Comparison of ENCODE assay signal across 8 mouse cellular contexts in the genomic region with DNA sequence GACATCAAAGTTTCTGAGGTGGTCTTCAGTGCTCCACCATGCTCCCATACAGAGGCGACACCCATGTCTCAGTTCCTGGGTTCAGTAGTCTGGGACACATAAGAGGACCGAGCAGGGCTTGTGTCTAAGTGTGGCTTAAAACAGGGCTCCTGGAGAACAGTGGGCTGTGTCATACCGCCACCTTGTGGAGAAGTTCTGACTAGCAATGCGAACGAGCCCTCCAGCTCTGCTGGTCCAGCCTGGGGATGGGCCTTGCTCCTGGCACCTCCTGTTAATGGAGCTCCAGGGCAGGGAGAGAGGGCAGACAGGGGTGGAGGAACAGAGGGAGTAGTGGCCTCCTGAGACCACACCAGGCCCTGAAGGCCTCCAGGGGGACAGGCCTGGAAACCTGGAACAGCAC. TPM values are rescaled to one million over a fixed set of nuclear protein-coding genes. Genes with fewer than 3 reads are reported as not detected.
DNase-seq lines count a peak whose midpoint lies in the region; ATAC-seq and TF ChIP-seq lines count a peak whose summit lies in the region.

No protein-coding gene starts in this region.

- no peaks in the 10 kb centered on the region for H3K9me3 ChIP-seq in liver, embryonic 12.5 days (replicated peaks)
- no peaks in the 10 kb centered on the region for H3K9me3 ChIP-seq in limb, embryonic 10.5 days (replicated peaks)
- no peaks in the 10 kb centered on the region for H3K9me3 ChIP-seq in midbrain, postnatal 0 days (ENCODE audit: low read length)

- no peak overlapping the region for H3K4me3 ChIP-seq in liver, embryonic 12.5 days
- H3K4me3 ChIP-seq in kidney, adult 2 months (ENCODE audit: insufficient read depth, low read depth, low read length), result no peak overlapping the region
- H3K4me3 ChIP-seq in limb, embryonic 10.5 days, result no peak overlapping the region
- no peak overlapping the region for H3K4me3 ChIP-seq in midbrain, postnatal 0 days (ENCODE audit: low read depth, low read length)

- no peak overlapping the region for H3K9ac ChIP-seq in liver, embryonic 12.5 days
- H3K9ac ChIP-seq in midbrain, postnatal 0 days (replicated peaks; ENCODE audit: low read length, poor library complexity, severe bottlenecking), result no peak overlapping the region

- TF ChIP-seq CTCF in kidney, adult 2 months (conservative IDR thresholded peaks at IDR 0.05; ENCODE audit: insufficient read depth, insufficient read length, low read depth, low read length), result peak; percentile 97
- TF ChIP-seq CTCF in midbrain, postnatal 0 days (IDR thresholded peaks at IDR 0.05), result peak; percentile 98

- ATAC-seq in liver, embryonic 12.5 days, result no peak
- peak; percentile 84 for ATAC-seq in granulocyte monocyte progenitor cell, adult 5-6 weeks (replicated peaks; ENCODE audit: poor library complexity, severe bottlenecking)
- 0 out of 2 replicates have a peak, but pooled peaks have one; percentile 54 for ATAC-seq in midbrain, postnatal 0 days (ENCODE audit: low FRiP score)

- peaks cover 10% of the 10 kb centered on the region; the same call in 1 of the 2 replicates for H3K27me3 ChIP-seq in liver, embryonic 12.5 days (replicated peaks)
- no peaks in the 10 kb centered on the region for H3K27me3 ChIP-seq in kidney, adult 2 months (replicated peaks; ENCODE audit: control insufficient read depth, insufficient read depth, low read length)
- H3K27me3 ChIP-seq in limb, embryonic 10.5 days (ENCODE audit: low read depth, poor library complexity, severe bottlenecking), result no peaks in the 10 kb centered on the region
- no peaks in the 10 kb centered on the region for H3K27me3 ChIP-seq in midbrain, postnatal 0 days (ENCODE audit: insufficient read depth, low read length)

- peaks cover 13% of the 10 kb centered on the region for H3K4me1 ChIP-seq in liver, embryonic 12.5 days
- H3K4me1 ChIP-seq in kidney, adult 2 months (ENCODE audit: control insufficient read depth, insufficient read depth, low read length), result no peaks in the 10 kb centered on the region
- no peaks in the 10 kb centered on the region; the same call in 1 of the 2 replicates for H3K4me1 ChIP-seq in limb, embryonic 10.5 days
- H3K4me1 ChIP-seq in midbrain, postnatal 0 days (ENCODE audit: insufficient read depth, low read length), result no peaks in the 10 kb centered on the region

- TF ChIP-seq POLR2A in kidney, adult 2 months (IDR thresholded peaks at IDR 0.05; ENCODE audit: low read depth, low read length), result no peak

- 3% methylated on average over 5 of the region's 5 CpGs for WGBS in liver, embryonic 12.5 days (ENCODE audit: insufficient replicate concordance)
- WGBS in kidney, adult 2 months, result 1% methylated on average over 5 of the region's 5 CpGs
- WGBS in limb, embryonic 10.5 days, result 6% methylated on average over 5 of the region's 5 CpGs
- WGBS in midbrain, postnatal 0 days, result 3% methylated on average over 5 of the region's 5 CpGs

- H3K4me2 ChIP-seq in liver, embryonic 12.5 days, result no peak overlapping the region
- H3K4me2 ChIP-seq in midbrain, postnatal 0 days (ENCODE audit: low read depth, low read length, poor library complexity, severe bottlenecking), result no peak overlapping the region

- DNase-seq in liver, result peak; percentile 77
- DNase-seq in embryo, embryonic 9.5 days (ENCODE audit: extremely low spot score), result peak; percentile 86
- peak; percentile 81 for DNase-seq in kidney, adult 2 months
- DNase-seq in limb, embryonic 10.5 days (ENCODE audit: low spot score), result peak; percentile 93
- DNase-seq in midbrain, postnatal 0 days (ENCODE audit: low spot score), result peak; percentile 88
- DNase-seq in spleen, postnatal 10 days (ENCODE audit: low spot score in 2 of 2), result peak; percentile 76 to 83

- H3K27ac ChIP-seq in liver, embryonic 12.5 days, result no peak overlapping the region
- H3K27ac ChIP-seq in kidney, adult 2 months (ENCODE audit: insufficient read depth, low read depth, low read length), result no peak overlapping the region
- no peak overlapping the region for H3K27ac ChIP-seq in limb, embryonic 10.5 days
- no peak overlapping the region for H3K27ac ChIP-seq in midbrain, postnatal 0 days (ENCODE audit: low read depth, low read length)

- H3K36me3 ChIP-seq in liver, embryonic 12.5 days, result no peaks in the 10 kb centered on the region
- no peaks in the 10 kb centered on the region for H3K36me3 ChIP-seq in kidney, adult 2 months (ENCODE audit: control insufficient read depth, insufficient read depth, low read length)
- H3K36me3 ChIP-seq in limb, embryonic 10.5 days, result no peaks in the 10 kb centered on the region
- no peaks in the 10 kb centered on the region for H3K36me3 ChIP-seq in midbrain, postnatal 0 days (ENCODE audit: insufficient read depth, low read length)

RNA-seq across cellular contexts. Expression of gene Myl2, which starts 11.8 kb away (rescaled TPM):
- 0.35 and 2.5 TPM in 2 replicates for polyA plus RNA-seq in liver, embryonic 12.5 days (2016; fragmentation: Nextera tagmentation; extraction: Ambion mirVana)
- total RNA-seq in granulocyte monocyte progenitor cell, adult 5-6 weeks (2014; fragmentation: Nextera tagmentation), result not detected in 2 replicates
- total RNA-seq in granulocyte monocyte progenitor cell, adult 5-6 weeks (2017), result not detected in 2 replicates
- polyA plus RNA-seq in kidney, adult 2 months (2012; rRNA removed), result 0.90 and 11.8 TPM in 2 replicates
- polyA plus RNA-seq in limb, embryonic 10.5 days (2016; fragmentation: Nextera tagmentation; extraction: Ambion mirVana), result 3.1 TPM in 2 replicates
- total RNA-seq in midbrain, postnatal 0 days (2014; rRNA removed), result 0.55 and 0.99 TPM in 2 replicates
- polyA plus RNA-seq in midbrain, postnatal 0 days (2015; fragmentation: Nextera tagmentation; extraction: Ambion mirVana), result 4.4 and 4.6 TPM in 2 replicates

RNA-seq across cellular contexts. Expression of gene Cux2, which starts 39.0 kb away (rescaled TPM):
- 2.5 and 2.7 TPM in 2 replicates for polyA plus RNA-seq in liver, embryonic 12.5 days (2016; fragmentation: Nextera tagmentation; extraction: Ambion mirVana)
- 3.3 TPM in 1 of 2 replicates, not detected in the other for total RNA-seq in granulocyte monocyte progenitor cell, adult 5-6 weeks (2014; fragmentation: Nextera tagmentation)
- 1.9 TPM in 1 of 2 replicates, not detected in the other for total RNA-seq in granulocyte monocyte progenitor cell, adult 5-6 weeks (2017)
- 3.2 and 3.6 TPM in 2 replicates for polyA plus RNA-seq in kidney, adult 2 months (2012; rRNA removed)
- polyA plus RNA-seq in limb, embryonic 10.5 days (2016; fragmentation: Nextera tagmentation; extraction: Ambion mirVana), result 2.9 and 4.4 TPM in 2 replicates
- total RNA-seq in midbrain, postnatal 0 days (2014; rRNA removed), result 40.1 and 40.2 TPM in 2 replicates
- polyA plus RNA-seq in midbrain, postnatal 0 days (2015; fragmentation: Nextera tagmentation; extraction: Ambion mirVana), result 15.4 and 17.4 TPM in 2 replicates

RNA-seq across cellular contexts. Expression of gene Ccdc63, which starts 51.7 kb away (rescaled TPM):
- polyA plus RNA-seq in liver, embryonic 12.5 days (2016; fragmentation: Nextera tagmentation; extraction: Ambion mirVana), result not detected in 2 replicates
- 1.1 and 2.0 TPM in 2 replicates for total RNA-seq in granulocyte monocyte progenitor cell, adult 5-6 weeks (2014; fragmentation: Nextera tagmentation)
- total RNA-seq in granulocyte monocyte progenitor cell, adult 5-6 weeks (2017), result 0.60 TPM in 1 of 2 replicates, not detected in the other
- polyA plus RNA-seq in kidney, adult 2 months (2012; rRNA removed), result 0.09 and 0.14 TPM in 2 replicates
- polyA plus RNA-seq in limb, embryonic 10.5 days (2016; fragmentation: Nextera tagmentation; extraction: Ambion mirVana), result not detected in 2 replicates
- total RNA-seq in midbrain, postnatal 0 days (2014; rRNA removed), result 0.52 TPM in 1 of 2 replicates, not detected in the other
- not detected in 2 replicates for polyA plus RNA-seq in midbrain, postnatal 0 days (2015; fragmentation: Nextera tagmentation; extraction: Ambion mirVana)
